Mouse (Mus musculus) kidney, embryonic 16.5 days (tissue): ENCODE measurements around the gene Sppl2b. TPM values are rescaled to one million over a fixed set of nuclear protein-coding genes. Genes with fewer than 3 reads are reported as not detected.

Experiments used
- ATAC-seq: fragments of 200-750 bp; cut with Nextera tagmentation; 2 replicates; pipeline ENCODE4 v1.8.0; 2017; ENCODE audit warnings: moderate TSS enrichment; ENCODE audit not compliant: low FRiP score, low TSS enrichment
- H3K27ac ChIP-seq: fragments of 300-500 bp; sonication (generic); 2 replicates; pipeline ENCODE4 v1.5.1; 2014; ENCODE audit warnings: low read length
- H3K27me3 ChIP-seq: fragments of 300-500 bp; sonication (generic); 2 replicates; pipeline ENCODE4 v1.6.1; 2014; ENCODE audit warnings: low read length, control low read depth, mixed read lengths; ENCODE audit not compliant: insufficient read depth
- H3K36me3 ChIP-seq: fragments of 300-500 bp; sonication (generic); 2 replicates; pipeline ENCODE4 v1.6.1; 2014; ENCODE audit warnings: low read length, control low read depth, mixed read lengths; ENCODE audit not compliant: insufficient read depth
- H3K4me1 ChIP-seq: fragments of 300-500 bp; sonication (generic); 2 replicates; pipeline ENCODE4 v1.6.1; 2014; ENCODE audit warnings: low read length, control low read depth, mixed read lengths; ENCODE audit not compliant: insufficient read depth
- H3K4me2 ChIP-seq: fragments of 300-500 bp; sonication (generic); replicated peaks from 2 replicates; pipeline ENCODE4 v1.6.1; 2014; ENCODE audit warnings: low read depth, low read length
- H3K4me3 ChIP-seq: fragments of 300-500 bp; sonication (generic); 2 replicates; pipeline ENCODE4 v1.5.1; 2014; ENCODE audit warnings: mild to moderate bottlenecking, low read length
- H3K9ac ChIP-seq: fragments of 300-500 bp; sonication (generic); replicated peaks from 2 replicates; pipeline ENCODE4 v1.6.1; 2014; ENCODE audit warnings: low read length
- H3K9me3 ChIP-seq: fragments of 300-500 bp; sonication (generic); 2 replicates; pipeline ENCODE4 v1.6.1; 2016; ENCODE audit warnings: low read length, control low read depth
- WGBS: fragments of 180-500 bp; shearing (Covaris S2); extraction: QIAGEN DNeasy Blood & Tissue Kit; methylation state at CpG from one replicate; pipeline ENCODE4 v1.1.7; 2014; 5-methylcytosine and 5-hydroxymethylcytosine counted together
- microRNA counts: library from miRNA; unstranded; fragments of <30 nt; microRNA quantifications from one replicate; lab custom pipeline; 2016
- microRNA-seq: library from miRNA; unstranded; fragments of <30 nt; microRNA quantifications from one replicate; pipeline ENCODE4, GENCODE M21; 2016
- polyA plus RNA-seq: library from polyadenylated mRNA; unstranded; fragments of >200 nt; fragmentation: Nextera tagmentation; extraction: Ambion mirVana; gene quantifications from 2 replicates; pipeline ENCODE4 v1.2.1, GENCODE M21; 2015

Gene Sppl2b
- polyA plus RNA-seq, 1 experiment from 2014 or later, result 54.0 TPM

DNA sequence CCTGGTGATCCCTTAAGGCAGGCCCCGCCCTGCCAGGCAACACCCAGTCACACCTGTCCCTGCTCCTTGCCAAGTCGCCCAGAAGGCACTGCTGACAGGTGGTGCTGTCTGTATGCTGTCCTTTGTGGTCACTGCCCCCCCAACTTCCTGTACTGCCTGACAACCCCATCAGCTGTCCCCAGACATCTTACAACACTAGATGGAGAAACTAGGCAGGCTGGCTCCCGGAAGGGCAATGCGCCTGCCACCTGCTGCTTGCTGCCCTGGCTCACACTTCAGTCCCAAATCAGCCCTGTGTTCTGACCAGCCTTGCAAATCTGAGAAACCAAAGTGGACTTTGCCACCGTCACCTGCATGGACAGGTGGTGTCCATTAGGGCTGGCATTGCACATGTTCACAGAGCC, 59.2 kb downstream of the Sppl2b start:
- no peaks in the 10 kb centered on the region for H3K27me3 ChIP-seq
- no peak overlapping the region for H3K27ac ChIP-seq
- H3K4me3 ChIP-seq, result no peak overlapping the region
- H3K36me3 ChIP-seq, result peaks cover 33% of the 10 kb centered on the region
- 91% methylated on average over 5 of the region's 5 CpGs for WGBS
- H3K4me1 ChIP-seq, result peaks cover 9% of the 10 kb centered on the region
- H3K9ac ChIP-seq, result no peak overlapping the region
- no peak for ATAC-seq
- no peaks in the 10 kb centered on the region for H3K9me3 ChIP-seq
- no peak overlapping the region for H3K4me2 ChIP-seq

DNA sequence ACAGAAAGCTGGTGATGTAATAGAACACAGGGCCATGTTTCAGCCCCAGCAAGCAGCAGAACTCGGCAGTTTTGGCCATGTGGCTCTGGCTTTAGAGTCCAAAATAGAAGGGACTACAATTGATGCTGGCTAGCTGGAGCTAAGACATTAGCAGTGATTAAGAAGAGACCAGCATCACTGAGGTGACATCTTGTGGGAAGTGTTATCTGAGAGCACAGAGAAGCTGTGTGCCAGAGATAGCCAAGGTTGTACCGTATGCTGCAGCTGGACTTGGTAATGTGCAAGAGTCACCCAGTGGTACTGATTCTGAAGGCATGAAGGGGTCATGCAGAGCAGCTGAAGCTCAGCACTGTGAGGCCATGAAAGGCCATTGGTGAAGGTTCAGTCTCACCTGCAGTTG, 60.2 kb downstream of the Sppl2b start:
- H3K36me3 ChIP-seq, result peaks cover 26% of the 10 kb centered on the region

DNA sequence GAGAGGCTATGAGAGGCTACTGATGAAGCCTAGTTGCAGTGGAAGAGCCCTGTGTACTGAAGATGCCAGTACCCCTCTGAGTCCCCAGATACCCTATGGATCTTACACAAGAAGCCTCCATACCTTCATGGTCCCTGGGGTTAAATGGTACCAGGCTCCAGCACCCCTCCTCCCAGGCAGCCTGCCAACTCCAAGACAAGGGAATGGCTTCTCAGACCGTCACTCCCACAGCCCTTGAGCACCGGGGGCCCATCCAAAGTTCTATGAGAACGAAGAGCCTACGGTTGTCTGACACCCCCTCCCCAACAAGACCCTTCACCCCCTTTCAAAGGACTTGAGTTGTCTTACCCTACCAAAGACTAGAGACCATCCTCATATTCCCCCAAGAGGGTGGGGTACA, 60.7 kb downstream of the Sppl2b start:
- H3K36me3 ChIP-seq, result peaks cover 24% of the 10 kb centered on the region
- no peaks in the 10 kb centered on the region for H3K9me3 ChIP-seq
- no peak for ATAC-seq
- H3K4me2 ChIP-seq, result no peak overlapping the region
- no peak overlapping the region for H3K27ac ChIP-seq
- H3K27me3 ChIP-seq, result no peaks in the 10 kb centered on the region
- H3K4me3 ChIP-seq, result no peak overlapping the region
- 79% methylated on average over 4 of the region's 4 CpGs for WGBS
- no peak overlapping the region for H3K9ac ChIP-seq
- H3K4me1 ChIP-seq, result peaks cover 9% of the 10 kb centered on the region

More for the DNA sequence above, 60.2 kb downstream of the Sppl2b start:
- H3K4me1 ChIP-seq, result peaks cover 9% of the 10 kb centered on the region
- no peak overlapping the region for H3K4me2 ChIP-seq
- no peak for ATAC-seq
- H3K9me3 ChIP-seq, result no peaks in the 10 kb centered on the region
- no peak overlapping the region for H3K27ac ChIP-seq
- H3K9ac ChIP-seq, result no peak overlapping the region
- 84% methylated on average over 2 of the region's 2 CpGs for WGBS
- H3K4me3 ChIP-seq, result no peak overlapping the region
- H3K27me3 ChIP-seq, result no peaks in the 10 kb centered on the region

DNA sequence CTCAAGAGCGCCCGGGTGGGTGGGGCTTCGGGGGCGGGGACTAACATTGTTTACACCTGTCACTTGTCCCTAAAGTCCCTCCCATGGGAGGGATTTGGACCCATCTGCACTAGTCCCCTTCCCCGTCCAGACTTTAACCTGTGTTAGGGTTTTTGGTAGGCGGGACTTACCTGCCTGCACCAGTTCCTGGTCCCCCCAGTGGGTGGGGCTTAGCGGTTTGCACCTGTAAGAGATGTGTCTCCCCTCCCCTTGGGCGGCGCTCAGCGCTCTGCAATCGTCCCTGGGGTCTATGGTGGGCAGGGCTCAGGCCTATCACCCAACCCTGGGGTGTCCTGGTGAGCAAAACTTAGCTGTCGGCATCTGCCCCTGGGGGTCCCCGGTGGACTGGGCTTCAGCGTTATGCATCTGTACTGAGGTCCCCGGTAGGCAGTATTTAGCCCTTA, 62.3 kb downstream of the Sppl2b start:
- ATAC-seq, result peak; percentile 62
- H3K4me1 ChIP-seq, result peaks cover 13% of the 10 kb centered on the region
- H3K4me3 ChIP-seq, result peak overlapping the region; percentile 97
- H3K27ac ChIP-seq, result peak overlapping the region; percentile 71
- H3K9me3 ChIP-seq, result no peaks in the 10 kb centered on the region
- peaks cover 20% of the 10 kb centered on the region for H3K36me3 ChIP-seq
- peak overlapping the region; percentile 96 for H3K4me2 ChIP-seq
- H3K9ac ChIP-seq, result peak overlapping the region; percentile 90
- no peaks in the 10 kb centered on the region for H3K27me3 ChIP-seq
- 2% methylated on average over 15 of the region's 15 CpGs for WGBS

DNA sequence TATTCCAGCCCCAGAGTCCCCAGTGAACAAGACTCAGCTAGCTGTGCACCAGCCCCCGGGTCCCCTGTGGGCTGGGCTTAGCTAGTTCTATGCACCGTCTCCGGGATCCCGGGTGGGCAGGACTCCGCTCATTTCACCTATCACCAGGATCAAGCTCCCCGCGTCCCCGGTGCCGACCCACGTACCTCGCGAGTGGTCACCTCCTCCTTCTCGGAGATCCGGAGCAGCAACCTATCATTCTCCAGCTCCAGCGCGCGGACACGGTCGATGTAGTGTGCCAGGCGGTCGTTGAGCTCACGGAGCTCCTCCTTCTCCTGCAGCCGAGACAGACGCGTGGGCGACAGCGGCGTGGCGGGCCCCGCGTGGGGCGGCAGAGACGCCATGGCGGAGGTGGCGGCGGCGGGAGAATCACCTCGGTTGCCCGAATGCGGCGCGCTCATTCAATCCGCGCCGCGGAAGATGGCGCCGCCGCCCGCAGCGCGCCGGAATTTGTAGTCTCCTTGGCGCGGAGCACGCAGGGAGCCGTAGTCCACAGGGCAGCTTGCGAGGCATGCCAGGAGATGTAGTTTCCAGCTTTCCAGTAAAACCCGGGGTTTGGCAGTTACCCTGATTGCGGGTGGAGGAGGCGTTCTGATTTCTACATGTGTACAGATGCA, 62.8 kb downstream of the Sppl2b start, which contains the start of gene Lmnb2:
TSS of gene Lmnb2 (minus strand) at position 467 of the 656 bp plus-strand sequence.
- Histone ChIP-seq H3K4me2 (peak within 1 kb of the TSS; percentile 96), H3K27me3 (no peaks in the 10 kb centered on the region), H3K4me3 (peak within 1 kb of the TSS; percentile 97), H3K9me3 (no peaks in the 10 kb centered on the region), H3K27ac (peak within 1 kb of the TSS; percentile 71), H3K4me1 (peaks cover 17% of the 10 kb centered on the region), H3K36me3 (peaks cover 15% of the 10 kb centered on the region), H3K9ac (peak within 1 kb of the TSS; percentile 90)
- under 1% methylated on average over 61 of the region's 61 CpGs for WGBS
- ATAC-seq, result peak; percentile 57

MicroRNAs encoded within 50 kb of the gene (microRNA counts, 519-probe panel; counts per million panel counts)
- microRNA mmu-miR-1982 (lab: Ali Mortazavi, UCI), result 104 counts per million, percentile 35 among the panel's probes with 10 or more counts

Small RNA genes within 50 kb of the gene (microRNA-seq; reads per million reads assigned to microRNA genes)
- 1.1 reads per million for gene Mir1982

Other genes starting within 250 kb of the Sppl2b start
- 4.2 and 4.8 TPM in 2 replicates for gene Gm49322, start 249.3 kb upstream of the Sppl2b start, polyA plus RNA-seq
- gene Csnk1g2, start 232.4 kb upstream of the Sppl2b start, polyA plus RNA-seq, result 30.8 and 93.6 TPM in 2 replicates
- gene Btbd2, start 198.2 kb upstream of the Sppl2b start, polyA plus RNA-seq, result 21.0 and 74.8 TPM in 2 replicates
- gene Mknk2, start 177.2 kb upstream of the Sppl2b start, polyA plus RNA-seq, result 71.1 and 108 TPM in 2 replicates
- gene Mob3a, start 153.3 kb upstream of the Sppl2b start, polyA plus RNA-seq, result 43.1 and 43.2 TPM in 2 replicates
- 23.3 and 23.8 TPM in 2 replicates for gene Izumo4, start 153.1 kb upstream of the Sppl2b start, polyA plus RNA-seq
- 67.7 and 68.8 TPM in 2 replicates for gene Ap3d1, start 113.0 kb upstream of the Sppl2b start, polyA plus RNA-seq
- gene Dot1l, start 100.1 kb upstream of the Sppl2b start, polyA plus RNA-seq, result 17.3 and 20.7 TPM in 2 replicates
- gene Sf3a2, start 57.1 kb upstream of the Sppl2b start, polyA plus RNA-seq, result 71.2 and 87.3 TPM in 2 replicates
- gene Plekhj1, start 56.6 kb upstream of the Sppl2b start, polyA plus RNA-seq, result 123 and 129 TPM in 2 replicates
- 0.70 TPM in 1 of 2 replicates, not detected in the other for gene Amh, start 50.0 kb upstream of the Sppl2b start, polyA plus RNA-seq
- 4.5 and 4.6 TPM in 2 replicates for gene Jsrp1, start 41.8 kb upstream of the Sppl2b start, polyA plus RNA-seq
- gene Oaz1, start 28.6 kb upstream of the Sppl2b start, polyA plus RNA-seq, result 1,744 and 2,086 TPM in 2 replicates
- gene Lingo3, start 11.2 kb upstream of the Sppl2b start, polyA plus RNA-seq, result 0.66 and 0.71 TPM in 2 replicates
- gene Lsm7, start 66 bp upstream of the Sppl2b start, polyA plus RNA-seq, result 248 and 262 TPM in 2 replicates
- 0.08 TPM in 1 of 2 replicates, not detected in the other for gene Tmprss9, start 16.6 kb downstream of the Sppl2b start, polyA plus RNA-seq
- 361 and 376 TPM in 2 replicates for gene Timm13, start 45.7 kb downstream of the Sppl2b start, polyA plus RNA-seq
- gene Lmnb2, start 63.0 kb downstream of the Sppl2b start, polyA plus RNA-seq, result 61.8 and 62.4 TPM in 2 replicates
- 22.3 and 24.1 TPM in 2 replicates for gene Gadd45b, start 74.8 kb downstream of the Sppl2b start, polyA plus RNA-seq
- gene Gng7, start 159.7 kb downstream of the Sppl2b start, polyA plus RNA-seq, result 6.6 and 6.7 TPM in 2 replicates
- 0.11 and 0.41 TPM in 2 replicates for gene Diras1, start 170.4 kb downstream of the Sppl2b start, polyA plus RNA-seq
- 19.6 and 19.9 TPM in 2 replicates for gene Slc39a3, start 182.2 kb downstream of the Sppl2b start, polyA plus RNA-seq
- gene Sgta, start 204.9 kb downstream of the Sppl2b start, polyA plus RNA-seq, result 244 and 250 TPM in 2 replicates
- gene Thop1, start 214.8 kb downstream of the Sppl2b start, polyA plus RNA-seq, result 69.6 and 70.0 TPM in 2 replicates
- 0.24 and 0.29 TPM in 2 replicates for gene Creb3l3, start 243.6 kb downstream of the Sppl2b start, polyA plus RNA-seq